Mouse (Mus musculus): ENCODE results near the gene Rpl23a.

Rpl23a gene

GRCm38 (mm10) chr11:78182961-78183844 is at the start of gene Rpl23a:
Rpl23a (minus strand) TSS chr11:78183584.
- peak; percentile 76 to 77 for DNase-seq (ENCODE audit: low spot score in 2 of 2)

DNA sequence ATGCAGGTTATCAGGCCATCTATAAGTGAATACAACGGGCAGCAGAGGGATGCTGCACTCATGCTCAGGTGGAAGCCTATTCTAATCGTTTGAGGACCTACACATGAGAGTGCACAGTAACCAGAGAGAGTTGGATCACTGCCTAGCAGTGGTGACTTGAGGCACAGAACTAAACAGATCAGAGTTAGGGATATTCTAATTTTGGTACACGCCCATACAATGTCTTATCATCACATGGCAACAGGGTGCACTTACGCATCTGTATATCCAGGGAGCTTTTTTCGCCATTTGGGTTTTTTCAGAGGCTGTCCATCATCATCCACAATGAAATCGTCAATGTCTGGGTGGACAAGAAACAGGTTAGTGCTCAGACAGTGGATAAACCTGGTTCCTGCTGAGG is 48.1 kb upstream of the Rpl23a start:
- DNase-seq (ENCODE audit: low spot score in 2 of 2), result no peak

DNA sequence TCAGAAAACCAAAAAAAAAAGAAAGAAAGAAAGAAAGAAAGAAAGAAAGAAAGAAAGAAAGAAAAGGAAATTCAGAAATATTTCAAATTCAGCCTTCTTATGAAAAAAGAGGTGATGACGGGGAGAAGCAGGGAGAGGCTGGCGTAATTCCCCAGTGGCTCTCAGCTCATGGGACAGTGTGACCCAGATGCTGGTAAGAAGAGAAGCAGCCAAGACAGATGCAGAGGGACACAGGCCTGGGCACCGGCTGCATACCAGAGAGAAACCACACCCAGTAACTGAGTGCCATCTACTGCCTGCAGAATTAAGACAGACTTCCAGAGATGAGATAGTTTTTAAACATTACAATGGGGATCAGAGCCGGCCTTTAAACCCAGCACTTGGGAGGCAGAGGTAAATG is 40.2 kb upstream of the Rpl23a start:
- no peak for DNase-seq (ENCODE audit: low spot score in 2 of 2)

GRCm38 (mm10) chr11:78215709-78216317 is 32.4 kb upstream of the Rpl23a start:
- no peak for DNase-seq (ENCODE audit: low spot score in 2 of 2)

GRCm38 (mm10) chr11:78213086-78213817 is 29.9 kb upstream of the Rpl23a start:
- no peak for DNase-seq (ENCODE audit: low spot score in 2 of 2)

DNA sequence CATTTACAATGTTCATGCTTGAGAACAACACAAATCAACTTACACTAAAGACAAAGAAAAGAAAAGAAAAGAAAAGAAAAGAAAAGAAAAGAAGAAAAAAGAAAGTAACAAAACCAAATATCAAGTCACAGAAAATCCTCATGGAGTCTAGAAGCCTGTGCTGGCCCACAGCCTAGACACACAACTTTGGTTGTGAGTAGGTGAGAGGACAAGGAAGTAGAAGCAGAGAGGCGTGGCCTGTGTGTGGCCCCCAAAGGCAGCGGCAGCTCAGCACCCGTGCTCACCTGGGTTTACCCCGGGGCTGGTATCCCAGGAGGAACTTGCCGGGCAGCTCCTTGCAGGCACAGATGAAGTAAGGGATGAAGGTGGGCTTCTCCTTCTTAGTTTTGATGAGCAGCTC is 28.1 kb upstream of the Rpl23a start:
- DNase-seq (ENCODE audit: low spot score in 2 of 2), result no peak

DNA sequence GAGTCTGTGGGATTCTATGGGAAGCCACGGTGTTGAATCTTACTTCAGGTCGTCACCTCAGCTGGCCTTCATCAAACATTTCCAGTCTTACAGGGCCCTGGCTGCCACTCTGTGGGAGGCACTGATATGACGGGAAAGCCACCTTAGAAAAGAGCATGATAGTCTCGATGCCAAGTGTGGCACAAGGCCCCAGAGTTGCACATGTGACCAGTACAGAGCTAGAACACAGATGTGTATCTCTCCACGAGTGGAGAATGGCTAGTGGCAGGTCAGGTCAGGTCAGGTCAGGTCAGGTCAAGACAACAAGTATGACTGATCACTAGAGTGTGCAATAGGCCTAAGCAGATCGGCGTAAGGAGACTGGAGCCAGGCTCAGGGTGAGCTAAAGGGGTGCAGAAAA is 27.2 kb upstream of the Rpl23a start:
- no peak for DNase-seq (ENCODE audit: low spot score in 2 of 2)

- no peak for DNase-seq (ENCODE audit: low spot score in 2 of 2)
These were observed 26.5 kb upstream of the Rpl23a start for GRCm38 (mm10) chr11:78209886-78210285.

DNA sequence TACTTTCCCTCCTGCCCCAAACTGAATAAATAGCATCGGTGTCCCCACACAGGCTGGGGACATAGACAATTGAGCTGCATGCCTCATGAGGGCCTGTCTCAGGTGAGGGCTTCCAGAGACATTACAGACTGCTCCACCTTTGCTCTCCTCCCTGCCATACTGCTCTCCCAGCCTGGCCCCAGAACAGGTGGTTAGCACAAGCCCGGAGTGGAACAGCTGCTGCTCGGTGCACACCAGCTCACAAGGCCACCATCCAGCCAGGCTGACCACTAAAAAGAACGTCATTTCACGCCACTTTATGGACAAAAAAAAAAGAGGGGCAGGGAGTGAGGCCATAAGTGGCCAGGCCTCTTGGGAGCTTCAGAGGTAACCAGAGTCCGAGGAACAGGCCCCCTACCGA is 23.8 kb upstream of the Rpl23a start:
- DNase-seq (ENCODE audit: low spot score in 2 of 2), result no peak

GRCm38 (mm10) chr11:78205361-78206206 is 22.2 kb upstream of the Rpl23a start:
- no peak for DNase-seq (ENCODE audit: low spot score in 2 of 2)

DNA sequence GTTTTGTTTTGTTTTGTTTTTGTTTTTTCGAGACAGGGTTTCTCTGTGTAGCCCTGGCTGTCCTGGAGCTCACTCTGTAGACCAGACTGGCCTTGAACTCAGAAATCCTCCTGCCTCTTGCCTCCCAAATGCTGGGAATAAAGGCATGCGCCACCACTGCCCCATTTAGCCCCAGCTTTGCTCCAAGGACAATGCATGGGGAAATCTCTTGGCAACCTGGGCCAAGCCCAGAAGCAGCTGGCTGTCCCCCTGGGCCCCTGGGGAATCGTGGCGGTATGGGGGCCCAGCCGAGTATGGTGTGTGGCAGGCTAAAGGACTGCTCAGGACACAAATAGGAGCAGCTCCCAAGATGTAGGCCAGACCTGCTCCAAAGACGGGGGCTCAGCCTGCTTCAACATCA is 20.9 kb upstream of the Rpl23a start:
- no peak for DNase-seq (ENCODE audit: low spot score in 2 of 2)

- DNase-seq (ENCODE audit: low spot score in 2 of 2), result no peak
These were observed 19.0 kb upstream of the Rpl23a start for GRCm38 (mm10) chr11:78202372-78202771.

GRCm38 (mm10) chr11:78195101-78195863 is 11.9 kb upstream of the Rpl23a start:
- no peak for DNase-seq (ENCODE audit: low spot score in 2 of 2)

DNA sequence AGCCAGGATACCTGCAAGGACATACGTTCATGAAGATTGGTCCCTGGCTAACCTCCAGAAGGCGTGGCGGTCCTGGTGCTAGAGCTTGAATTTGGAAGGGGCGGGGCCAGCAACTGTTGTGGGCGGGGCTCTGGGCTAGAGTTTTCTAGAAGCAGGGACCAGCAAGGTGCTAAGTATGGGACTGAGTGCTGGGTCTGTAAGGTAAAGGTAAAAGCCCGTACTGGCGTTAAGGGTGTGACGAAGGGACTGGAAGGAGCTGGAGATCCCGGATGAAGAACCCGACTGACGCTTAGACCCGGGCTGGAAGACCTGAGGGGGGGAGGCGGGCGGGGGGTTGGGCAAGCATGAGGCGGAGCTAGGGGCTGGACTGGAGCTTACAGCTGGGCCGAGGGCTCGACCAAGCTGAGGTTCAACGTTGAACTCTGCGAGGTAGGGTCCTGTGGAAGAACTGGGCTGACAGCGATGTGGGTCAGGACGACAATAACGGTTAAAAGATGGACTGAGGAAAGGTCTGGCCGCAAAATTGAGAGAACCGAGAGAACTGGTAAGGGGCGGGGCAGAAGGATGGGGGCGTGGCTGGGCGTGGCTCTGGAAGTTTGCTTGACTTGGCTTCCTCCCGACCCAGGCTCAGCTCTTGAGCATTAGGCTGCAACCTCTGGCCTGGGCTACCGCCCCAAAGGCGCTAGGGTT is 11.2 kb upstream of the Rpl23a start:
- peak; percentile 78 to 84 for DNase-seq (ENCODE audit: low spot score in 2 of 2)

DNA sequence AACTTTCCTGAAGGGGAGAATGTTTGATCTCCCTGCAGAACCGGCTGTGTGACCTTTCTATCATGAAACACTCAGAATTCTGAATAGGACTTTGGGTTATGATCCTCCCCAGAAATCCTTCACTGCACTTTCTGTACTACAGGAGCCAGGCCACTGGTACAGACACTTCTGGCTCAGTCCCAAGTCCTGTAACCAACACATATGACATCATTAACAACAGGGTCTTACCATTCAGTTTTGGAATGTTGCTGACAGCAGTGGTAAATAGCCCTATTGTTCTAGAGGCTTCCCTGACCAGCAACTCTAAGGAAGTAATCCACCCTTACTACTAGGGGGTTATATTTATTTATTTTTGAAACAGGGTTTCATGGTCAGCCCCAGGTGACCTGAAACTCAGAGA is 9.7 kb upstream of the Rpl23a start, which contains the start of gene Proca1:
TSS of gene Proca1 (plus strand) at position 280 of the 400 bp plus-strand sequence.
- DNase-seq (ENCODE audit: low spot score in 2 of 2), result no peak

DNA sequence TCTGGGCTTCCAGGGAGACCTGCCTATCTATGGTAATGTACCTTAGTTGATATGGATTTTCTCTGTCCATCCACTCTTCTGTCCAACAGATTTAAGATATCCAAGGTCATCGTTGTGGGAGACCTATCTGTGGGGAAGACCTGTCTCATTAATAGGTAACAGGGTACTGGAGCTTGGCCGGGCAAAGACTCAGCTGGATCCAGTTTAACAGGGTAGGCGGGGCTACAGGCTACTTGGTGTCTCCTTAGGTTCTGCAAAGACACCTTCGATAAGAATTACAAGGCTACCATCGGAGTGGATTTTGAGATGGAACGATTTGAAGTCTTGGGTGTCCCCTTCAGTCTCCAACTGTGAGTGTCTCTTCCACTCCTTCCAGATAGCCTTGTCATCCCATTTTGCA is 6.7 kb upstream of the Rpl23a start:
- no peak for DNase-seq (ENCODE audit: low spot score in 2 of 2)

DNA sequence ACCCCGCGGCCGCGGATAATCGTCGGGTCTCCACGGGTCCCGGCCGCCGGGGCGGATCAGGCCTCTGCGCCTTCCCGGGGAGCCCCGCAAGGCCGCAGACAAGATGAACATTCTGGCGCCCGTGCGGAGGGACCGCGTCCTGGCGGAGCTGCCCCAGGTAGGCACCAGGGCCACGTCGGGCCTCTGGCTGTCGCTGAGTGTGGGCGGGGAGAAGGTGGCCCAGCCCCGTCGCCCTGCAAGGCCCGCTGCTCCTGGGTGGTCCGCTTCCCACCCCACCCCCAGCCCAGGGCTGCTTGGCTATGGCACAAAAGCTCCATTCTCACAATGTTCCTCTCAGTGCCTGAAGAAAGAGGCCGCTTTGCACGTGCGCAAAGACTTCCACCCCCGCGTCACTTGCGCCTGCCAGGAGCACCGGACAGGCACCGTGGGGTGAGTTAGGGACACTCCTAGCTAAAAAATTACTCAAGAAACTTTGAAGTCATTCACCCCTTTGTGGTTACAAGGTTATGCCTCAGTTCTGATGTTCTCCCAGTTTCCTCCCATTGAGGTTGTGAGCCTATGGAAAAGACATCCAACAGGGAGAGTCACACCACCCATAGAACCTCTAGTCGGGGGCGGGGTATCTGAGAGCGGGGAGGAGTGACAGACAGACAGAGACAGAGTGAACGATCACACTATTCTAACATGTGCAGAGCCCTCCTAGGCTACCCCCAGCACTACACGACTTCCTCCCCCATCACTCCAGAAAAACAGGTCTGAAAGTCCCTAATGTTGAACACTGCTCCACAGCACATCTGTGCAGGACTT is 6.1 kb upstream of the Rpl23a start:
- DNase-seq (ENCODE audit: low spot score in 2 of 2), result peak; percentile 53 to 58

- DNase-seq (ENCODE audit: low spot score in 2 of 2), result peak; percentile 58 to 75
These were observed 5.2 kb upstream of the Rpl23a start, which contains the start of gene Rab34 for GRCm38 (mm10) chr11:78188331-78189233. Rab34 (plus strand) TSS chr11:78188430.

Data from urinary bladder, postnatal 36 days (tissue).